Mouse (Mus musculus): ENCODE results near the gene Il18.

The Il18 gene

DNA sequence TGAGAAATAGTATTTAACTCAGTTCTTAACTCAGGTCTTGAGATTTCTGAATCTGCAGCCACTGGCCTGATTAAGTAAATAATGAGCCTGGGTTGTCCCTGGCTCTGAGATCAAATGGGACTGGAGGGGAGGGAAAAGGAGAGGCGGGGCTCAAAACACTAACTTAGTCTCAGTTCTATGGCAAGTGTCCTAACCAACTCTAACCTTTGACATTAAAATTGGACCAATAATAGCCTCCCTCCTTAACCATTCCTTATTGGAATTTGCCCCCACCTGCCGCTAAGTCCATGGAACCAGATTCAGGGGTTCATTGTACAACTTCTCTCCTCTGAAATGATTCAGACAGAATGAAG, 443 bp downstream of the Il18 start, which contains the start of gene Bco2:
Bco2 (minus strand) TSS at position 88 of the 353 bp plus-strand sequence.
- DNase-seq, result no peak

- DNase-seq, result no peak
Measured at GRCm38 (mm10) chr9:50561145-50561917, 6.7 kb downstream of the Il18 start, which contains the start of gene Tex12. Gene Tex12, minus strand, starts transcription at chr9:50561325.

DNA sequence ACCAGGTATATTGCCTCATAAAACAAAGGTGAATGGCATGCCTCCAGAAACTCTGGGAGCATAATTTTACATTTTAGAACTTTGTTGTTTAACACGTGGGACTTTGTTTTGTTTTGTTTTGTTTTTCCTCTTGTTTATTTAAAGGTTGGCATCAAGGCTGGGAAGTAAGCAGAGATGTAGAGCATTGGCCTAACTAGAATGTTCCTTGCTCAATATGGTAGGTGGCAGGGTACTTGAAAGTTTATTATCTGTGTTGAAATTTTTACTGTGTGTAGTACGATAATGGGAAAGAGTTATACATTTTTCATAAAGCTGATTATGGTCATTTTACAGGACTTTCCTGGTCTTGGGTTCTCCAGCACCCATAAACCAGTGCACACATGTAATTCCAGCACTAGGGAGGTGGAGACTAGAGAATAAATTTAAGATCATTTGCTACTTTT, 7.3 kb downstream of the Il18 start:
- DNase-seq, result no peak

GRCm38 (mm10) chr9:50565173-50565572, 10.5 kb downstream of the Il18 start:
- no peak for DNase-seq

GRCm38 (mm10) chr9:50565940-50566339, 11.3 kb downstream of the Il18 start:
- DNase-seq, result no peak

GRCm38 (mm10) chr9:50567372-50567771, 12.7 kb downstream of the Il18 start:
- no peak for DNase-seq

DNA sequence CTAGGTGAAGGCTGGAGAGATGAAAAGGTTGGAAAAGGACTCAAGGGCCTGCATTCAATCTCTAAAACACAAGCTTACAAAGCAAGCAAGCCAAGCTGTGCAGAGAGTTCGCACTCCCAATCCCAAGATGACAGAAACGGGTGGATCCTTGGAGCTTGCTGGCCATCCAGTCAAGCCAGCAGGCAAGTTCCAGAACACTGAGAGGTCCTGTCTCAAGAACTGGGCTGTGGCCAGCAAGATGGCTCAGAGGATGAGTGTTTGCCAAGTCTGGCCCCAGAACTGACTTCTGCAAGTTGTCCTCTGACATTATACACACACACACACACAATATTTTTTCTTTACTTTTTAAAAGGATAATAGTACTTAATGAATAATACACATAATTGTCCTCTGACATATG, 13.3 kb downstream of the Il18 start:
- DNase-seq, result no peak

DNA sequence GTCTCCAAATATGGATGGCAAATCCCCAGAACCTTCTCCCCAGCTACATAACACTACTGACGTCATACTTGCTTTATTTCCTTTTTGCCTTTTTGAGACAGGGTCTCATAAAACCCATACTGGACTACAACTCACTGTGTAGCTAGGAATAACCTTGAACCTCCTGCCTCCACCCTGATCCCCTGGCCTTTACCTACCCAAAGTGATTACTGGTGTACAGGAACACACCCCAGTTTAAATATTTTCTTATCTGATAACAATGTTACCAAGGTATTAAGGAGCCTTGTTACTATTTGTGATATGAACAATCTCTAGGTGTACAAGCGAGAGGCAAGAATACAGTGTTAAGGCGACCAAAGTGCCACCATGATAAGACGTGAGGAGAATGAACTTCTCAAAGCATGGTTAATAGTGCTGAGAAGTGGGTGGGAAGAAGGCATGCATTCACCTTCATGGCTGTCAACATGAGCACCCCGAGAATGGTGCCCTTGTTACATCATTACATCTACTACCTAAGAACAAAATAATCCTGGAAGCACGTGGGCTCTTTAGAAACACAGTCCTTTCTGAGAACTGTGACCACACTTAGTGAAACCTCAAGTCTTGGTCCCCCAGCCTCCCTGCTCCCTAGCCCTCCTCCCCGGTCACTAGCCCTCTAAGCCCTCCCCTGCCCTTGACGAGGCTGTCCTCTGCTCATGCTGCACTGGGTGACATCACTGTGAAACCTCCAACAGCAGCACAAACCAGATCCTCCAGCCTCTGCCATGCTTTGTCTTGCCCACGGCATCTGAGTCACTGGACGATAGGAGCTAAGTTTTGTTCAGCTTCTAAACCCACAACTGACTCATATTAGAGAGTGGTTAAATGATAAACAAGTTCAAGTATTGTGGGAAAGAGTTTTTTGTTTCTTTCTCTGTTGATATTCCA, 15.2 kb downstream of the Il18 start:
- DNase-seq, result no peak

DNA sequence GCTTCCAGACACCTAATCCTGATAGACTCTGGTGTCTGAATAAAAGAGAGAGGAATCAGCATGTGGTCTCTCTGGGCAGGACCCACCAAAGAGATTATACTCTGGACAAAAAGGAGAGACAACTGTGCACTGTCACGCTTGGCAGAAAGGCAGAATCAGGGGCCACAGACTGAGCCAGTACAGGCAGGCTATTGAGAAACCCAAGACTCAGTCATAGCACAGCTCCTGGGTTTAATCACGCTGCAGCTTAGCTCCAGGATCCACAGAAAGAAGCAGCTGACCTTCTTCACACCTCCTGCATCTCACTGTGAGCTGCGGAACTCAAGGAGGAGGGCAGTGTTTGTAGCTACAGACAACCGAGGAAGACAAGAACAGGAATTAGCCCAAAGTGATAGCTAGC, 25.7 kb downstream of the Il18 start:
- no peak for DNase-seq

DNA sequence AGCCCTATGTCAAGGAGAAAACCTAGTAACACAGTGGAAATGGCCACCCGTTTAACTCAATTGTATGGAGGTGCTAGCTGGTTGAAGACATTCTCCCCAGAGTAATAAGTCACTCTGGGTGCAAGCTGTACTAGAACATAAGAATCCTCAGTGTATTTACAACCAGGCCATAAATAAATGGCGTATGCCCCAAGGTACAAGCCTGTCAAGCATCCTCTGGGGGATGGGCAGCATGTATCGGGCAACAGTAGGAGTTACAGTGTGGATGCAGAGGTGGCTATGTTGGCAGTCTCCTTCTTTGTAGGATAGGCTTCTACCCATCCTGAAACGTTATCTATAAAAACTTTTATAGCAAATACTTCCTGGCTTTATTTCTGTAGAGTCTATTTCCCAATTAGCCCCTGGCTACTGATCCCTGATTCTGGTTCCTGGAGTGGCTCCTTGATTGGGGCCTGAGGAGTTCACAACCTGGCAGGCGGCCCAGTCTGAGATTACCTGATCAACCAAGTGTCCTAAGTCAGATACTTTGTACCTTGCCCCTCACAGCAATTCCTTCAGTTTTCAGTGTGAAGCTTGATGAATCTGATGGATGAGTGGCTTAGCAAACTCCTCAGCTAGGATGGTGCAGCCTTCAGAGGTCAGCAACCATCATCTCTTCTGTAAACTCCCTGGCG, 30.7 kb downstream of the Il18 start:
- no peak for DNase-seq

- DNase-seq, result no peak
Measured at GRCm38 (mm10) chr9:50586955-50587354, 32.3 kb downstream of the Il18 start.

GRCm38 (mm10) chr9:50590856-50591518, 36.4 kb downstream of the Il18 start:
- no peak for DNase-seq

DNA sequence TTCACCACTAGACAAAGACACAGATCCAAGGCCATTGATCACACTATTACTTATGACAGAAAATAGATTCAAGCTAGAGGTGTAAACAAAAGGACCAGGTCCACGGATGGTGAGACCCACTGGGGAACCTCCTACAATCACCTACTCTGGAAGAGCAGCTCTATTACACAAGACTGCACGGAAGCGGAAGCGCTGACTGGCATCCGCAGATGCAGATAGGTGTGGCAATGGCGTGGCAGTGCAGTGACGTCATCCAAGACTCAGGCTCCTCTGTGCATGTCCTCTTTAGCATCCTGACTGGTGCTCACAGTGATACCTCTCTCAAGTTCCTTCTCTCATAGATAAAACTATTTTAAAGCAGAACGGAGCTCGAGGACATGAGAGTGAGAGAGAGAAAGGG, 38.3 kb downstream of the Il18 start:
- DNase-seq, result no peak

DNA sequence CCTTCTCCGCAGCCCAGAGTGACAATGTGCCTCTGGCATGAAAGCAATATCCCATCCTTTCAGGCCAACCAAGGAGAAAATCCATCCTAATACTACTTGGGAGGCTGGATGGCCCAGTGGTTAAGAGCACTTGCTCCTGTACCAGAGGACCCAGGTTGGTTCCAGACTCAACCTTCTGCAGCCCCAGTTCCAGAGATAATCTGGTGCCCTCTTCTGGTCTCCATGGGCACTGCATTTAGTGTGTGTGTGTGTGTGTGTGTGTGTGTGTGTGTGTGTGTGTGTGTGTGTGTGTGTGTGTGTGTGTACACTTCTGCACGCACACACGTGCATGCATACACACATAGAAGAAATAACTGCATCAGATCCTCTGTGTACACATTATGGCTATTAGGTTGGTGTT, 38.9 kb downstream of the Il18 start:
- DNase-seq, result peak; percentile 51

- DNase-seq, result no peak
Measured at GRCm38 (mm10) chr9:50594794-50595417, 40.3 kb downstream of the Il18 start.

DNA sequence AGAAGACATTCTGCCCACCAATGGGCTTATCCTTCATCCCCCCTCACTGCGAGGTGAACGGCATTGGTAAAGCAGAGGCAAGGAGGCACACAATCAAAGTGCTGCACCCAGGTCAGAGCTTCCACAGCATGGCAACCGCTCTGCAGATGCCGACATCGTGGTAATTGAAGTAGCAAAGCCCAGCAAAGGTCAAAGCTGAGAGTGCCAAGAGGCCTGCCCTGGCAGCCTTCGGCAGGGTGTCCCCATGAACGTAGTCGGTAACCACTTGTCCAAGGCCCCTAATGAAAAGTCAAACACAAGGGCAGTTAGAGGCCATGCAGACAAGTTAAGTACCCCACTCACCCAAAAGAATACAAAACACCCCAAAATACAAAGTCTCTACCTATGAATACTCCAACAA, 42.3 kb downstream of the Il18 start:
- no peak for DNase-seq

DNA sequence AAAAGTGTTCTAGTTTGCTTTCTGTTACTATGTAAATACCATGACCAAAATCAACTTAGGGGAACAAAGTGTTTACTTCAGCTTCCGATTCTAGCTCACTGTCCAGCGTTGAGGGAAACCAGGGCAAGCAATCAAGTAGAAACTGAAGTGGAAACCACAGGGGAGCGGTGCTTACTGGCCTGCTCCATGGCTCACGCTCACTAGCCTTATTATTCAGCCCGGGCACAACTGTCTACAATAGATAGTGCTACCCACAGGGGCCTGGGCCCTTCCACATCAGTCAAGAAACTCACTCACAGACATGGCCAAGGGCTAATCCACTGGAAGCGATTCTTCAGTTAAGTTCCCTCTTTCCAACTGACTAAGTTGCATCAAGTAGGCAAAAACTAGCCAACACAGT, 46.9 kb downstream of the Il18 start:
- DNase-seq, result no peak

- no peak for DNase-seq
Measured at GRCm38 (mm10) chr9:50602055-50602845, 47.6 kb downstream of the Il18 start.

- DNase-seq, result peak; percentile 92
Measured at GRCm38 (mm10) chr9:50603189-50603997, 48.8 kb downstream of the Il18 start, which contains the start of the genes Sdhd and Timm8b. Gene Sdhd, minus strand, starts transcription at chr9:50603812. Gene Timm8b, plus strand, starts transcription at chr9:50603910.

GRCm38 (mm10) chr9:50603998-50604324, 49.3 kb downstream of the Il18 start:
- no peak for DNase-seq

DNA sequence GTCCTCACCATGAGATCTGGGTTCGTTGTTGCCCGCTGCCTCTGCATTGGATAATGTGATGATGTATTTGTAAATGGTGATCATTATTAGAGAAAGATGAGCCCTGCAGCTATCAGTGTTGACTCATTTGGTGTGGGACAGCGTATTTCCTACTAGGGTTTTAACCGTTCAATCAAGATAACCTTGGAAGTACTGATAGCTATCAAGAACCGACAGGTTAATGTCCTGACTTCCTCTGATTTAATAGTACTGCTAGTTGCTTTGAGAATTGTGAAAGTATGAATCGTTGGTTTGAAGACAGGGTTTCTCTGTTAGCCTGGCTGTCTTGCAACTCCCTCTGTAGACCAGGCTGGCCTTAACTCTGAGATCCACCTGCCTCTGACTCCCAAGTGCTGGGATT, 49.7 kb downstream of the Il18 start:
- DNase-seq, result no peak
